Mouse (Mus musculus): ENCODE data around the gene Muc15.

The Muc15 gene

DNA sequence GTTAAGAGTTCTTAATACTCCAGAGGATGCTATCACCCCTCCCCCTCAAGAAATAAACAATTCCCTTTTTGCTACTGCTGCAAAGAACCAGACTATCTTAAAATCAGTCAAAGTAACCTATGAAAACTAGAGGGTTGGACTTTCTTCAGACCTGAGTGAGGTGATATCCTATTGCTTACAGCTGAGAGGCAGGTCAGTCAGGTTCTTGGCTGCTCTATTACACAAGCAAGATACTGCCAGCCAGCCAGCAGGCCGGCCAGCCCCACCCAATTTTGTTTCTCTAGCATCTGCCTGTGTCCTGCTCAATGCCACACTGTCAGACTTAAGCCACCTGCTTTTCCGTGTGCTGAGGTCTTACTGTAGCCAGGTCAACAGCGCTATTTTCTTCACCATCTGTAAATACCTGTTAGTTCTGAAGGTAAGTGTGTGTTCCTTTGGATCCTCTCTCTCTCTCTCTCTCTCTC is at the start of gene Muc15:
Gene Muc15 (plus strand): TSS at position 51 of the 464 bp plus-strand sequence.
- no peak for DNase-seq (ENCODE audit: low read depth)

DNA sequence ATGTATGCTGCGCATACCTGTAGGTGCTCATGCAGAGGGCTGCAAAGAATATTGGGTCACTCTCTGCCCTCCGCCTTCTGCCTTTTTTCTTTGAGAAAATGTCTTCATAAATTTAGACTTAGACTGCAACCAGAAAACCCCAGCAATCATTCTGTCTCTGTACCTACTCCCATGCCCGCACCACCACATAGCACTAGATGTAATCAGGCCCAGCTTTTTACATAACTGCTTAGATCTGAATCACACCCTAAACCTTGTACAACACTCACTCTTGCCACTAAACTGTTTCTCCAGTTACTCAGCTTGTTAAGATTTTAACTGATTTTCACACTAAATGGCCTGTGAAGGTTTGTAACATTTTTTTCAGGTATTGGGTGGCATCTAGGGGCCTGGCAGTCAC is 11.7 kb upstream of the Muc15 start:
- DNase-seq (ENCODE audit: low read depth) = no peak

DNA sequence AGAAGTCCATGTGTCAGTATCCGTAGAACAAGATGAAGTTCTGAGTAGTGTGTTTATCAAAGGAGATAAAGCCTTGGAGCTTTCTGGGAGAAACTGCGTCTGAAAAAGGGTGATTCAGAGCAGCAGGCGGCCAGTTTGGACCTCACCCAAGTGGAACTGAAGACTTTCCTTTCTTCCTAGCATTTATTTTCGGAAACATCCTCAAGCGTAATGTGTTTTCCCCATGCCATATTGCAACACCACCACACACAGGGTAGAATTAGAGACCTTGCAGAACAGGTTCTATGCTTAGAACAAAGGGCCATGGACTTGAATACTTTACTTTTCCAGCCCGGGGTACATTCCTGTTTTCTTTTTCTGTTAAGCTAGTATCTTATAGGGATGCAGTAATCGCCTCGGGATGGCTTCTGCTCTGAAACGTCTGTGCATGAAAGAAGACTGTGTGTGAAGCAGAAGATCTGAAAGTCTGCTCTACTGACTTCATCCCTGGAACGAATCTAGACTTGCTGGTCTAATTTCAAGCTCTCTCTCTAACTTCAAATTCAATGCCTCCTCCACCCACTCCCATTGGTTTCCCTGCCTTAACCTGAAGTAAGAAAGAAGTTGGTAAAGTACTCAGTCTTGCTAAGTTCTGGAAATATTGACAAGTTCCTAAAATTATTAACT is 11.0 kb upstream of the Muc15 start:
- DNase-seq (ENCODE audit: low read depth) = no peak

DNA sequence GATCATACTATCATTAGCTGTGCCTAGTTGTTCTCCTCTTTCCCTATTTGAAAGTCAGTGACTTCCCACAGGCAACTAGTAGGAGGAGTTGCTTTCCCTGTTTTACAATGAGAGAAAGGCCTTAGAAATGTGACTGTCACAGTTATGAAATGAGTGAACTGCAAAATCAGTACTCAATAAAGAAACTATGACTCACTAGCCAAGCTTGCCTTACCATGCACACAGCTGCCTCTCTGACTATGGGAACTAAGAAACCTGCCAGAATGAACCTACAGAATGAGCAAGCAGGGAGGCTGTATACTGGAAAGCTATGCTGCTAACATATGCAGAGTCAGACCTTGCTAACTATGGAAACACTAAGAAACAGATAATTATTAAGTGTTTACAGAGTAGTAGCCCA is 2.1 kb upstream of the Muc15 start:
- no peak for DNase-seq (ENCODE audit: low read depth)

DNA sequence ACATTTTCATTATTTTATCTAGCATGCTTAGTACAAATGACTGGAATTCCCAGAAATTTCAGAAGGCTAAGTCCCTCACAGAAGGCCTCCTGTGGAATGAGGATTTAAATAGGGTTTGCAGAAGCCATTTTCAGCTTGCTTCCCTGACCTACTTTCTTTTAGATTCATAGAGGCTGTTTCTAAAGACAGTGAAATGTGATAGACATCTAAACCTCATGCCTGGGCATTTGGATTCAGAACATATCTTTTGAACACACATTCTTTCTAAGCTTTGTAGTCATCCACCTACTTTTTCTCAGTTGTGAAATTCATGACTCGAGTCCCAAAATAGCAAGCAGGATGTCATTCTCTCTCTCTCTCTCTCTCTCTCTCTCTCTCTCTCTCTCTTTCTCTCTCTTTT is 1.1 kb downstream of the Muc15 start:
- DNase-seq (ENCODE audit: low read depth) = no peak

DNA sequence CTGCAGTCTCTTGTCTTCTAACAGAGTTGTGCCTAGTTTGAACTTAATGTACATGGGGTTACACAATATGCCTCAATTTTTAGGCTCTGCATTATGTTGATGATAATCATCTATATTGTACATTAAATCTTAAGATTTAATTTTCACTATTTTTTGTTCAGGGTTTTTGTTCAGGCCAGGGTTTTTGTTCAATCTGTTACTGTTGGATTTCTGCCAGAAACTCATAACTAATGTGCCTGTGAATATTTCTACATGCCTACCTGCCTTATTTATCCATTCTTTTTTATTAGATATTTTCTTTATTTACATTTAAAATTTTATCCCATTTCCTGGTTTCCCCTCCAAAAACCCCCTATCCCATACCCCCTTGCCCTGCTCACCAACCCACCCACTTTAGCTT is 5.0 kb downstream of the Muc15 start:
- no peak for DNase-seq (ENCODE audit: low read depth)

DNA sequence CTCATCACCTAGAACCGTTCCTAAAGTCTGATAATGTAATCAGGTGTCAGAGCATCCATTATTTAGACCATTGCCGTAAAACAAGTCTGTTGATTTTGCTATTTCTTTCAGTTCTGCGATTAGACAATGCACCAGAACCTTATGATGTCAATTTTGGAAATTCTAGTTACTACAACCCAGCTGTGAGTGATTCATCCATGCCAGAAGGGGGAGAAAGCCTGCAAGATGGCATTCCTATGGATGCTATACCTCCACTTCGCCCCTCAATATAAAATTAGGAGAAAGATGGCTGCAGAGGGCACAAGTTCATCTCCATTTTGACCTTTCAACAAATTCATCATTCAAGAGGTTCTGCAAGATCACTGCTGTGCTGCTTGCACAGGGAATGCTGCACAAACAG is 16.1 kb downstream of the Muc15 start:
- no peak for DNase-seq (ENCODE audit: low read depth)

DNA sequence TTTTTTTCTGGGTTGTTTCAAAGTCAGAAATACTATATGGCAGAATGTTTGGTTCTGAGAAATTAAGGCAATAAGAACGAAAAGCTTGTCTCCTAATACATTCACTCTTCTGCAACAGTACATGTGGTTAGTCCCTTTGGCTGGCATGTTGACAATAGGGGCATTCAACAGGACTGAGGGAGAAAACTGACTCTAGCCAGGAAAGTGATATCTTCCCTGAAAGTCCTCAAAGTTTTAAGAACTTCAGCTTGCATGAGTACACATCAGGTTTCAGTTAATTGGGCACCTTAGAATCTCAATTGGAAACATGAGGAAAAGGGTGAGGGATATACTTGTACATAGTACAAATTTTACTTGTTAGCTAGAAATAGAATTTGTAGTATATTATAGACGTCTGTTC is 16.8 kb downstream of the Muc15 start:
- no peak for DNase-seq (ENCODE audit: low read depth)

DNA sequence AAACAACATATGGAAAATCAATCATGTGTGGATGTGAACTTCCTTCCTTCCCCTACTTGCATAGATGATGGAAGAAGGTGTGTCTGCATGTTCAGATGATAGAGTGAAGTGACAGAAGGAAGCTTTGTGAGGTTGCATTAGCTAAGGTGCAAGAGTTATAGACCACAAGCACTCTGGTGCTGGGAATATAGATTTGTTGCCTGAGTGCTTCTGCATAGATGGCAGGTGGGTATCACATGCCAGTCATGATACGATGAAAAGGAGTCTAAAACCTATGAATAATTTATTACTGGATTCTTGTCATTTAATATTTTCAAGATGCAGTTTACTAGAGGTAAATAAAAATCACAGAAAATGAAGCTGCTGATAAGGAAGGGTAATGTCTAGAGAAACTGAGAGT is 18.6 kb downstream of the Muc15 start:
- no peak for DNase-seq (ENCODE audit: low read depth)

DNA sequence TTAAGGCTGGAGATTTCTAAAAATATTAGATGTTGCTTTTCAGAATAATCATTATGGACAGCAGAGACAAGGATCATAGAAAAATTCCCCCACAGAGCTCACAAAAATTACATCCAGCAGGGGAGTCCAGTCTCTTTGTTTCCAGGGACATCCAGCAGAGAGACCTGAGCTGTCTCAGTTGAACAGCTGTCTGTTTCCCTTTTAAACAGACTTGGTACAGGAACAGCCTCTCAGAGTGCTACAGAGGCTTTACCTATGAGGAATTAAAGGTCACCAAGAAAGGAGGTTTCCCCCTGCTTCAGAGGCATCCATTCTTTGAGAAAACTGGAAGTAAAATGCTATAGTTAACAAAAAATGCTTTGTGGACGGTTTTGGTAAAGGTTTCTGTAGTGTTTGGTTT is 19.4 kb downstream of the Muc15 start:
- no peak for DNase-seq (ENCODE audit: low read depth)

DNA sequence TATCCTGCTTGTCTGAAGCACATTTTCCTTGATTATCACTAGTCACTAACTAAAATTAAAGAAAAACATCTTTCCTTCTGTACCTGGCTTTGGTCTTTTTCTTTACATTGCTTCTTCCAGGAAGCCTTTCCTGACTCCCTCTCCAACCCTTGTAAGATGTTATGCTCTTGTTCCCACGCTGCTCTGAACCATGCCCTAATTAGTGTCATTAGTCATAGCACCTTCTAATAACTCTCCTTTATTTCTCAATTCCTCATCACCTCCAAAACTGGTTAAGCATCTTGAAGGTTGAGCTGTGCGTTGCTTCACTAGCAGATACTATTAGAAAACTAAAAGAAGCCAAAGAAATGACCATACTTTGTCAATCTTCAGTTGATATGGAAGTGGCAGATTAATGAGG is 36.4 kb downstream of the Muc15 start:
- no peak for DNase-seq (ENCODE audit: low read depth)

DNA sequence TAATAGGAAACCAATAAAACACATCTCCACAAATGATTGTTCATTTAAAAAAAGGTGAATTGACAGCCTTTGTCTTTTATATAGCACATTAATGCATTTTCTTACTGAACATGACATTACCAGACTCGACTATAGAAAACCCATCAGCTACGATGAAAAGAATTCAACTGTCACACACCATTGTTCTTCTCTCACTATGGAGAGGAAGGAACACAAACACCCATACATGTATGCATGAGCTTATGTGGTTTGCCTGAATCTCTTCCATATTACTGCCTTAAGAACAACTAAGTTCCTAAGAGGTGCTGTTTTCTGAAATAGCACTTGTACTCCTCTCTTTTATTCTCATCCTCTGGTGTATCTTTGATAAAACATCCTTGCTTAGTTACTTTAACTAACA is 38.3 kb downstream of the Muc15 start:
- no peak for DNase-seq (ENCODE audit: low read depth)

DNA sequence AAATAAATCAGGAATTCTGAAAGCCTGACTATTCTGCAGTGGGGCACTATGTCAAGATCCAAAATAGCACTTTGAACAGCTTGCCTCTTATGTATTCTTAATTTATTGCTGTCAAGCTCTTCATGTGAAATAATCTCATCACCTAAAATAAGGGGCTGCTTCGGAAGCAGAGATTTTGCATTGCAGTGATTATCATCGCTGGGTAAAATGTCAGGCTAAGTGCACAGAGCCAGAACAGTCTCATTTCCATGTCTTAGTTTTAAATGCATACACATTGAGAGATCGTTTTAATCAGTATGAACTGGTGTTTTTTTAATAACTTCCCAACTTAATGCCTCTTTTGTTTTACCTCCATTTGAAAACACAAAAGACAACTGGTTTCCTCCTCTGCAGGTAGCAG is 66.3 kb downstream of the Muc15 start:
- no peak for DNase-seq (ENCODE audit: low read depth)

Measured in induced T-regulatory cell, adult 2 months (primary cell).